Mouse (Mus musculus) midbrain, embryonic 10.5 days (tissue): ENCODE measurements around the gene Il27ra. TPM values are rescaled to one million over a fixed set of nuclear protein-coding genes. Genes with fewer than 3 reads are reported as not detected.

ENCODE experiments used
- DNase-seq: peaks from one replicate; pipeline ENCODE4 v3.0.0-alpha.2; 2017; ENCODE audit warnings: low spot score
- H3K27ac ChIP-seq: fragments of 300-500 bp; sonication (generic); replicated peaks from 2 replicates; pipeline ENCODE4 v1.5.1; 2016; ENCODE audit warnings: mild to moderate bottlenecking
- H3K27me3 ChIP-seq: fragments of 300-500 bp; sonication (generic); 2 replicates; pipeline ENCODE4 v1.6.1; 2016; ENCODE audit warnings: low read depth, mild to moderate bottlenecking; ENCODE audit not compliant: poor library complexity, severe bottlenecking
- H3K36me3 ChIP-seq: fragments of 300-500 bp; sonication (generic); 2 replicates; pipeline ENCODE4 v1.6.1; 2016; ENCODE audit warnings: mild to moderate bottlenecking, moderate library complexity
- H3K4me1 ChIP-seq: fragments of 300-500 bp; sonication (generic); 2 replicates; pipeline ENCODE4 v1.6.1; 2016
- H3K4me3 ChIP-seq: fragments of 300-500 bp; sonication (generic); 2 replicates; pipeline ENCODE4 v1.5.1; 2016; ENCODE audit warnings: mild to moderate bottlenecking, moderate library complexity
- H3K9me3 ChIP-seq: fragments of 300-500 bp; sonication (generic); replicated peaks from 2 replicates; pipeline ENCODE4 v1.6.1; 2016; ENCODE audit warnings: mild to moderate bottlenecking
- WGBS: fragments of 180-500 bp; shearing (Covaris S2); methylation state at CpG from one replicate; pipeline ENCODE4 v1.1.7; 2016; 5-methylcytosine and 5-hydroxymethylcytosine counted together
- polyA plus RNA-seq: library from polyadenylated mRNA; unstranded; fragments of >200 nt; fragmentation: Nextera tagmentation; extraction: Ambion mirVana; gene quantifications from 2 replicates; pipeline ENCODE4 v1.2.1, GENCODE M21; 2016

The Il27ra gene
- polyA plus RNA-seq, 1 experiment from 2014 or later = 0.17 TPM

- no peak for DNase-seq
- Histone ChIP-seq H3K27ac (peak overlapping the region; percentile 28; the same call in 1 of the 2 replicates), H3K27me3 (no peaks in the 10 kb centered on the region), H3K9me3 (no peaks in the 10 kb centered on the region), H3K36me3 (peaks cover 31% of the 10 kb centered on the region), H3K4me3 (no peak overlapping the region), H3K4me1 (peaks cover 69% of the 10 kb centered on the region)
- 86% methylated on average over 3 of the region's 3 CpGs for WGBS
Measured at GRCm38 (mm10) chr8:84071921-84072320, 29.5 kb upstream of the Il27ra start.

DNA sequence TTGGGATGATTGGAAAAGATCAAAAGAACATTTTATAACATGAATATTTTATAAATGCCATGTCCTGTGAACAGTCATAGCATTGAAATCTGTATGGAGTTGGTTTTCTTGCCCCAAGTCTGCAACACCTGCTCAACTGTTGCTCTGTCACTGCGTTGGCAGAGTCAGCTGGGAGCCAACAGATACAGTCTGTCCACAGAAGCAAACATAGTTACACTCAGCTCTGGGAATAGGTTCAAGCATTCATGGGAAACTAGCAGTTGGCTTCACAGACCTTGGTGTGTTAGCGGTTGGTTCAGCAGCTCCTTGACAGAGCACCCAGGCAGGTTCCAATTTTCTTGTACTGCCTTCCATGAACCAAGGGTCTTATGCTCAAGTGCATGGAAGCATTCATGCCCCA lies 28.3 kb upstream of the Il27ra start:
- no peaks in the 10 kb centered on the region for H3K27me3 ChIP-seq
- DNase-seq = no peak
- H3K4me3 ChIP-seq = no peak overlapping the region
- WGBS = 93% methylated on average over 2 of the region's 2 CpGs
- H3K36me3 ChIP-seq = peaks cover 20% of the 10 kb centered on the region
- no peaks in the 10 kb centered on the region for H3K9me3 ChIP-seq
- no peak overlapping the region for H3K27ac ChIP-seq
- H3K4me1 ChIP-seq = peaks cover 68% of the 10 kb centered on the region

- DNase-seq = no peak
- H3K27me3 ChIP-seq = no peaks in the 10 kb centered on the region
- WGBS = 90% methylated on average over 5 of the region's 5 CpGs
- no peaks in the 10 kb centered on the region for H3K9me3 ChIP-seq
- H3K36me3 ChIP-seq = peaks cover 16% of the 10 kb centered on the region
- peaks cover 72% of the 10 kb centered on the region for H3K4me1 ChIP-seq
- no peak overlapping the region for H3K27ac ChIP-seq
- no peak overlapping the region for H3K4me3 ChIP-seq
Measured at GRCm38 (mm10) chr8:84070241-84070640, 27.9 kb upstream of the Il27ra start.

DNA sequence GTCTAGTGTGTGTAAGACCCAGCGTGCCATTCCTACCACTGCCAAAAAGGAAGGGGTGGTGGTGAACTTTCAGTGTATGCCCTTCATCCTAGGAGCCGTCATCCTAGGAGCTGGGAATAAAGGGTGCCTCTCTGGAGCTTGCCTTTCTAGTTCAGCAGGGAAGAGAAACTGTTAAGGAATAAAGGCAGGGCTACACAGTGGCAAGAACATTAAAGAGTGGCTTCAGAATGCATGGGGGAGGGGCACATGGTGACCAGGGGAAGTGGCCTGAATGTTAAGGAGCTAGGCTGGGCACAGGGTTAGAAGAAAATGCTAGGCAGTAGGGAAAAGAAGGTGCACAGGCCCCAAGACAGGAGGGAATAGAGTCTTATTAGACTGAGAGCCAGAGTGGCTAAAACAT lies 27.4 kb upstream of the Il27ra start:
- H3K4me1 ChIP-seq = peaks cover 69% of the 10 kb centered on the region
- H3K27ac ChIP-seq = no peak overlapping the region

GRCm38 (mm10) chr8:84069169-84069568 lies 26.8 kb upstream of the Il27ra start:
- Histone ChIP-seq H3K36me3 (peaks cover 5% of the 10 kb centered on the region), H3K4me1 (peaks cover 64% of the 10 kb centered on the region), H3K27me3 (no peaks in the 10 kb centered on the region), H3K9me3 (no peaks in the 10 kb centered on the region), H3K4me3 (no peak overlapping the region), H3K27ac (no peak overlapping the region)
- 50% methylated on average over 1 of the region's 1 CpGs for WGBS
- no peak for DNase-seq

More for the DNA sequence above, 27.4 kb upstream of the Il27ra start:
- Histone ChIP-seq H3K27me3 (no peaks in the 10 kb centered on the region), H3K9me3 (no peaks in the 10 kb centered on the region), H3K36me3 (peaks cover 11% of the 10 kb centered on the region), H3K4me3 (no peak overlapping the region)
- 74% methylated on average over 2 of the region's 2 CpGs for WGBS
- no peak for DNase-seq

- Histone ChIP-seq H3K4me1 (peaks cover 59% of the 10 kb centered on the region), H3K4me3 (peak overlapping the region; percentile 90)
Measured at GRCm38 (mm10) chr8:84068316-84069035, 26.1 kb upstream of the Il27ra start.

DNA sequence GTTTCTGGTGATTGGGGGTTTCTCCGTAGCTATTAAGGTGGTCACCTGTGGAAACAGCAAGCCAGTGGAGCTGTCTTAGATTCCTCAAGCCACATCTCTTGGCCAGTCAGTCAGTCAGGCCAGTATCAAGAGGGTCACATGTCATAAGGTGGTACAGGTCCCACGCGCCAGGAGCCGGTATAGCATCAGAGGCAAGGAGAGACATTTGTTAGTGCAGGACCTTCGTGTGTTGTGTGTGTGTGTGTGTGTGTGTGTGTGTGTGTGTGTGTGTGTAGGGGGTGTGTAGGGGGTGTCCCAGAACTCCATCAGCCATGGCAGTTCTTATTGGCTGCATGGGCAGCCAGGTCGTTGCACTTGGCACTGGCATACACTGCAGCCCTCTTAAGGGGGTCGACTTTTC lies 25.5 kb upstream of the Il27ra start:
- 92% methylated on average over 7 of the region's 7 CpGs for WGBS
- DNase-seq = no peak
- H3K4me3 ChIP-seq = peak overlapping the region; percentile 90
- H3K9me3 ChIP-seq = no peaks in the 10 kb centered on the region
- H3K27me3 ChIP-seq = no peaks in the 10 kb centered on the region
- H3K36me3 ChIP-seq = no peaks in the 10 kb centered on the region
- peaks cover 53% of the 10 kb centered on the region for H3K4me1 ChIP-seq
- H3K27ac ChIP-seq = peak overlapping the region; percentile 7; the same call in 1 of the 2 replicates

More at GRCm38 (mm10) chr8:84068316-84069035, 26.1 kb upstream of the Il27ra start:
- 85% methylated on average over 12 of the region's 12 CpGs for WGBS
- Histone ChIP-seq H3K27me3 (no peaks in the 10 kb centered on the region), H3K36me3 (no peaks in the 10 kb centered on the region), H3K9me3 (no peaks in the 10 kb centered on the region), H3K27ac (no peak overlapping the region)
- no peak for DNase-seq

GRCm38 (mm10) chr8:84067047-84067573 lies 24.7 kb upstream of the Il27ra start:
- Histone ChIP-seq H3K27ac (peak overlapping the region; percentile 97), H3K4me1 (peaks cover 45% of the 10 kb centered on the region), H3K9me3 (no peaks in the 10 kb centered on the region), H3K27me3 (no peaks in the 10 kb centered on the region), H3K4me3 (peak overlapping the region; percentile 90), H3K36me3 (no peaks in the 10 kb centered on the region)
- under 1% methylated on average over 58 of the region's 58 CpGs for WGBS
- DNase-seq = peak; percentile 96

- WGBS = under 1% methylated on average over 51 of the region's 51 CpGs
- H3K9me3 ChIP-seq = no peaks in the 10 kb centered on the region
Measured at GRCm38 (mm10) chr8:84066291-84066930, 24.0 kb upstream of the Il27ra start, which contains the start of gene Rfx1. Gene Rfx1, plus strand, starts transcription at chr8:84066834.

DNA sequence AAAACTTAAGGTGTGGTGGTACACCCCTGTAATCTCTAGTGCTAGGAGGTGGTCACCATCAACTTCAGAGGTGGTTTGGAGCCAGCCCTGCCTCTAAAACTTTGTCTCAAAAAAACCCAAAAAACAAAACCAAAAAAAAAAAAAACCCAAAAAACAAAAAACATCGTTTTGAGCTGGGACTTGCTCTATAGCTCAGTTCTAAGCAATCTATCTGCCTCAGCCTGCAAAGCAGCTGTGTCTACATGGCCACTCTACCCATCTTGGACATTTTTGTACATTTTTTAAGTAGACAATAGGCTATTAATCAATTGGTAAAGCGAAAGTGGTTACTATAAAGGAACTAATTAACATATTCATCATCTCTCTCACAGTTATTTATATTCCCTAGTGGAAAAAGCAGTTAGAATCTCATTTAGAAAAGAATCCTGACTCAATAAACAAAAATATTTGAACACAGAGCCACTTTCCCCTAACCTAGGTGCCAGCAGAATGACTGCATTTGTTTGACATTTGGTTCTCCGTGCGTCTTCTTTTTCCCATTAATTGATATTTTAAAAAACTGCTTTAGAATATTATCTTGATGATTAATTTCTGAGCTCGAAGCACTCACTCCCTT lies 23.2 kb upstream of the Il27ra start:
- 37% methylated on average over 5 of the region's 5 CpGs for WGBS
- Histone ChIP-seq H3K9me3 (no peaks in the 10 kb centered on the region), H3K4me3 (peak overlapping the region; percentile 90)

More at GRCm38 (mm10) chr8:84066291-84066930, 24.0 kb upstream of the Il27ra start, which contains the start of gene Rfx1:
- peaks cover 40% of the 10 kb centered on the region for H3K4me1 ChIP-seq
- DNase-seq = peak; percentile 99
- H3K27me3 ChIP-seq = no peaks in the 10 kb centered on the region
- H3K4me3 ChIP-seq = peak within 1 kb of the TSS; percentile 90
- H3K36me3 ChIP-seq = no peaks in the 10 kb centered on the region
- H3K27ac ChIP-seq = peak within 1 kb of the TSS; percentile 97

GRCm38 (mm10) chr8:84065037-84065436 lies 22.6 kb upstream of the Il27ra start, which contains the start of gene Gm10643:
Gene Gm10643, minus strand, starts transcription at chr8:84065137.
- Histone ChIP-seq H3K27me3 (no peaks in the 10 kb centered on the region), H3K36me3 (no peaks in the 10 kb centered on the region), H3K4me1 (peaks cover 37% of the 10 kb centered on the region), H3K27ac (peak within 1 kb of the TSS; percentile 97), H3K4me3 (peak within 1 kb of the TSS; percentile 90), H3K9me3 (no peaks in the 10 kb centered on the region)
- DNase-seq = no peak
- WGBS = 94% methylated on average over 1 of the region's 1 CpGs

More for the DNA sequence above, 23.2 kb upstream of the Il27ra start:
- H3K36me3 ChIP-seq = no peaks in the 10 kb centered on the region
- H3K27me3 ChIP-seq = no peaks in the 10 kb centered on the region
- no peak for DNase-seq
- H3K4me1 ChIP-seq = peaks cover 40% of the 10 kb centered on the region
- H3K27ac ChIP-seq = peak overlapping the region; percentile 97

DNA sequence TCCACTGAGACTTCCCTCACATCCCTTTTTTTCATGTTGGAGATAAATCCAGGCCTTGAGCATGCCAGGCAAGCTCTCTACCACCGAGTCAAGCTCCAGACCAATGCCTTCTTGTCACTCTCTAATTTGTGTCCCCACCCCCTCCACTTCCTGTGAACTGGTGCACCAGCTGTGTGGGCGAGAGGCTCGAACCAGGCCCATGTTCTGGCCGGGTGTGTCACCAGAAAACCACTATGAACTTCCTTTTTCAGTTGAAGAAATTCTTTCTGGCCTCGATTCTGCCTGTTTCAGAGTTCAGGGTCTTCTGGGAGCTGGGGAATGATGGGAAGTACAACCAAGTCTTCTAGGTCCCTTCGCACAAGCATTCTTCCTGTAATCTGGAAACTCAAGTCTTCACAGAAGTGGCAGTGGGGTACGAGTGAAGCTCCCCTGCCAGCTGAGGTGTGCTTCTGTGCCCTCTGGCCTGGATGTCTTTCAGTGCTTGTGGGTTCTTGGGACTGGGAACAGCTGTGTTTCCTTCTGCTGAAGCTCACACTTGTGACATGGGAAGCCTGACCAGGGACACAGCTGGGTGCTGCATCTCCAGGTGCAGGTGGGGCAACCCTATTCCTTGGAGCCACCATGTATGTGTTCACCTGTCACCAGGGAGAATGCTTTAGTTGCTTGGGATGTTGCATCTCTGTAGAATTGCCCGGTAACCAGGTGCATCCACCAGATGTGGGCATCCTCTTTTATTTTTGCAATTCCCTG lies 21.6 kb upstream of the Il27ra start:
- DNase-seq = no peak
- H3K27ac ChIP-seq = no peak overlapping the region
- WGBS = 81% methylated on average over 8 of the region's 8 CpGs

More for the DNA sequence above, 21.6 kb upstream of the Il27ra start:
- Histone ChIP-seq H3K9me3 (no peaks in the 10 kb centered on the region), H3K27me3 (no peaks in the 10 kb centered on the region), H3K36me3 (no peaks in the 10 kb centered on the region), H3K4me3 (no peak overlapping the region), H3K4me1 (peaks cover 27% of the 10 kb centered on the region)
